Mouse (Mus musculus): ENCODE results near the gene Unc5a.

GRCm38 (mm10) chr13:54925466-54925865, 23.7 kb upstream of the Unc5a start:
- TF ChIP-seq CTCF (IDR thresholded peaks at IDR 0.05; ENCODE audit: low read depth), result no peak
- no peak for TF ChIP-seq EP300 (IDR thresholded peaks at IDR 0.05; ENCODE audit: low read depth)

All from liver, postnatal 0 days (tissue).